Mouse (Mus musculus) adrenal gland, adult (tissue): Measurements from ENCODE around the gene Prdx2.
A peak's percentile ranks its signal among the peaks of the same experiment; 100 is the strongest.

Experiments used
- DNase-seq, 2 experiments: peaks; one replicate each; pipeline ENCODE4 v3.0.0; 2022 to 2023; ENCODE audit warnings: low spot score in 1 of 2; ENCODE audit not compliant: inconsistent age in 2 of 2

Gene Prdx2

GRCm38 (mm10) chr8:84977435-84978247 is 8.3 kb downstream of the Prdx2 start:
- peak in 1 of 2 experiments; percentile 83 for DNase-seq

DNA sequence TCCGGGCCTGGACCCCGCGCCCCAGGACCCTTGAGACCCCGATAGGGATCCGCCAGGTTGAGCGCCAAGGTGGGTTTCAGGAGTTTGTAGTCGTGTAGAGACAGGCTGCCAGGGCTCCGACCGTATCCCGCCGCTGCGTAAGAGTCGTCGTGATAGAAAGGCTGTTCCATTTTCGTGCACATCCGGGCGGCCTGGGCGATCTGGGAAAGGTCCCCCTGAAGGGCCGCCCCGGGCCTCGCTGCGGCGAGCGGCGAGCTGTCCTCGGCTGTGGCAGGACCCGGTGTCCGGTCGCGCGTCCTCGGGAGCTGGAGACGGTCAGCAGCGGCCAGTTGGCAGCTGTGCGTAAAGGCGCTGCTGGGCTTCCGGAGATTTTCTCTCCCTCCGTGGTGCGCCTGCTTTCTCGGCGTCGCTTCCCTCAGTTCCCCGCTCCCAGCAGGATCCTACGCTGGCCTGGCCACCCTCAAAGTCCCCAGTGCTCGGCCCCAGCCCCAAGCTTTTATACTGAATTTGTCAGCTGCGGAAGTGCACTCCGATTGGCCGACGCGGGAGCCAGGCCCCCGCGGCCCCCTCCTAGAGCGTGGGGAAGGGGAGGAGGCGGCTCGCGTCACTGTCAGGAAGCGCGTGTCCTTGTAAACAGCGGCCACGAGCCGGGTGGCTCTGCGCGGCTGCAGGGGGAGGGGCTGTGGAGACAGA is 9.0 kb downstream of the Prdx2 start, which contains the start of gene Junb:
Junb (minus strand) TSS at position 471 of the 693 bp plus-strand sequence.
- DNase-seq: peak; percentile 99 to 100

GRCm38 (mm10) chr8:84979599-84980421 is 10.4 kb downstream of the Prdx2 start:
- peak; percentile 97 to 98 for DNase-seq

GRCm38 (mm10) chr8:84980622-84981358 is 11.4 kb downstream of the Prdx2 start:
- peak; percentile 89 to 96 for DNase-seq

DNA sequence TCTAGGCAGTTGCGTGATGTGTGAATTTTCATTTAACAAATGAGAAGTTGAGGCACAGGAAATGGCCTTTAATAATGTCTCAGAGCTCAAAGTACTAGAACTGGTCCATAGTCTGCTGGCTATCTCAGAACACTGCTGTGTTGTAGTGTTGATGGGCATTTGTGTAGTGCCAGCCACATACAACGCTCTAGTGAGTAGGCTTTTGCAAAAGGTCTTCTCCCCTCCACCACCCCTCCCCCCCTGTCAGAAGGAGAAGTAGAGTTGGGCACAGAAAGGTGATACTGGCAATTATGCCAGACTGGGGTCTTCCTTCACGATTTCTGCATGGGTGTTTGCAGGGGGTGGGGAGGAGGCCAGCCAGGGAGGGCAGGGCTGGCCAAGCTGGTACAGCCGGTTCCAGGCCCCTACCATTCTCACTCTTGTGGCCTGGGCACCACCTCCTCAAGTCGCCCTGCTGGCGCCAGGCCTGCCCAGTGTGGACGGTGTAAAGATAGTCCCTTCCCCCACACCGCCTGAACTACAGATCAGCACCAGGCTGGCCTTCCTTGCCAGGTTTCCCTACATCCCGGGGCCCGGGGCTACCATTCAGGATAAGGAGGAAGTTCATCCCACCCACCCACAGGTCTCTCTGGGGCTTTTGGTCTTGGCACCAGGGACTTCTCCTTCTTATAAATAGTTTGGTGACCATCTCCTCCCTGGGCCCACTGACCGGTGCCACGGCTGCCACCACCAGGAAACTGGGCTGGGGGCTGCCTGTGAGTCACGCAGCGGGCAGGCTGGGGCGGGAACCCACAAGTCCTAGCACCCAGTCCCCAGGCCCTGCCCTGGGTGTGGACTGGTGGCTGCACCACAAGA is 12.5 kb downstream of the Prdx2 start:
- DNase-seq: peak; percentile 37 to 60

DNA sequence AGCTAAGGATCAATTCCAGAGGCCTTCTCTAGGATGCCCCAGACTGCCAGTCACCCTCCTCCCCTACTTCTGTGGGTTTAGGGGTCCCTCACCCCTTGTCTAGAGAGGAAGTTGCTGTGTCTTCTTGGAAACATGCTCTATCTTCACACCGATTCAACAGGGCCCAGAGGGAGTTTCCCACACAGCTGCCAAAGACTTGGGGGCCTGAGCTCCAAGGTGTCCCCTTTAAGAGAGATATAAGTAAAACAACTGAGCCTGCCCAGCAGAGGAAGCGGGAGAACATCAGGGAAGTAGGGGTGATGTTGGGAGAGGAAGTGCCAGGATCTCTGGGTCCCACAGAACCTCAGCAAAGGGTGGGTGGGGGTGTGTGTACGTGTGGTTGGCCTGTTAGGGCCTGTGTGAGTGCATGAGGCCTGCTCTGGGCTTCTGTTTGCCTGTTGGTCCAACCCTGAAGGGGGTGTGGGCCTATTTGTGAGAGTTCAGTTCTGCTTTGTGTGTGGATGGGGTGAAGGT is 13.2 kb downstream of the Prdx2 start:
- peak in 1 of 2 experiments; percentile 52 for DNase-seq

- peak; percentile 68 to 83 for DNase-seq
Observed at GRCm38 (mm10) chr8:84984294-84985048, 15.1 kb downstream of the Prdx2 start.

- no peak for DNase-seq
Observed at GRCm38 (mm10) chr8:84985049-84985683, 15.8 kb downstream of the Prdx2 start.

DNA sequence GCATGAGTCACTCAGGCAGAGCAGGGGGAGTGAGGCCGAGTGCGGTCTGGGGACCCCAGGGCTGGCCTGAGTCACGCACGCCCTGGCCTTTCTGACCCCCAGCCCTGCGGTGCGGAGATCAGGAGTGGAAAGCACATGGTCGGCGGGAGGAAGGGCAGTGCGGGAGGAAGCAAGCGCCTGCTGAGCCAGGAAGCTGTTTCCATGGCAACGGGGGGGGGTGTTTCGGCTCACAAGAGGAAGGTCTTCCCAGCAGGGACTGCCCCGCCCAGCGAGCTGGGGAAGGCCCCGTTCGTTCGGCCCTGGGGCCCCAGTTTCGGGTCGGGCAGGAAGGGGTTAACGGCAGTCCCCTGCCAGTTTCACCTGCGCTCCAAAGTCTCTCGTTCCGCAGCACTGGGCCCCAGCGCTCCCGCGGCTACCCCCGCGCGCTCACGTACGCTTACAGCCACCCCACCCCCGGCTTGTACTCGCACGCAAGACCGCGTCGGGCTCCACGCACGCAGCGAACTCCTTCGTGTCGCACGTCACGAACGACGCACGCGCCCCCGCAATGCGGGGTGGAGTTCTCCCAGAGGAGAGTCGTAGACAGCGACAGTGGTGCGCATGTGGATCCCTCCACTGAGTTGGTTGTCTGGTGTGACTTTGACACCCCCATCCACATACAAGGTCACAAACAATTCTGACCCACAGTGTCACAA is 16.4 kb downstream of the Prdx2 start:
- DNase-seq: peak; percentile 94 to 98

- no peak for DNase-seq
Observed at GRCm38 (mm10) chr8:84986379-84986945, 17.1 kb downstream of the Prdx2 start.

DNA sequence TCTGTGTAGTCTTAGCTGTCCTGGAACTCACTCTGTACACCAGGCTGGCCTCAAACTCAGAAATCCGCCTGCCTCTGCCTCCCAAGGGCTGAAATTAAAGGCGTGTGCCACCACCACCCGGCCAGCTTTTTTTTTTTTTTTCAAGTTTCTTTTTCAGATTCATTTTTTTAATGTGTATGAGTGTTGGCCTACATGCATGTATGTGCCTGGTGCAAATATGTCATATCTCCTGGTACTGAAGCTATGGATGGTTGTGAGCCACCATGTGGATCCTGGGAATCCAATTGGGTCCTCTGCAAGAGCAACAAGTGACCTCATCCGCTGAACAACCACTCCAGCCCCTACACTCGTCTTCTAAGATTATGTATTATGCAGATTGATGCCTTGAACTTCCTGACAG is 18.0 kb downstream of the Prdx2 start:
- no peak for DNase-seq

- peak in 1 of 2 experiments; percentile 29 for DNase-seq
Observed at GRCm38 (mm10) chr8:84987903-84988302, 18.5 kb downstream of the Prdx2 start.

- DNase-seq: peak; percentile 66 to 81
Observed at GRCm38 (mm10) chr8:84989311-84989731, 19.9 kb downstream of the Prdx2 start.

DNA sequence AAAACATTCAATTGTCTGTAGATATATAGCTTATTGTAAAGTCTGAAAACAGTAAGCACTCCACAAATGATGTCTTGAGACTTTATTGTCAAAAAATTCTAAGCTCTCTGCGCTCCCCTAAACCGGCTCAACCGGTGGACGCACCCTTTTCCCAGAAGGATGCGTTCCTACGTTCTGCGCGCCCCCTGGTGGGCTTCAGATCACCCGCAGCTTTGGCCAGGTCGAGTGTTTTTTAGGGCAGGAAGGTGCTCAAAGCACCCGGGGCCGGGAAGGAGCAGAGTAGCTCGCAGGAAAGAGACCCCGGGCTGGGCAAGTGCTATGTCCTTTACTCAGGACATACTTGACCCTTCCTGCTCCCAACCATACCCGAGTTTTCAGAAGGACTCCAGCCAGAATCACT is 20.4 kb downstream of the Prdx2 start:
- DNase-seq: peak; percentile 93 to 98

- peak; percentile 97 to 99 for DNase-seq
Observed at GRCm38 (mm10) chr8:84990349-84990748, 21.0 kb downstream of the Prdx2 start, which contains the start of gene Hook2. TSS of gene Hook2 (plus strand) at chr8:84990603.

- DNase-seq: peak in 1 of 2 experiments; percentile 70
Observed at GRCm38 (mm10) chr8:84990836-84991235, 21.4 kb downstream of the Prdx2 start.

GRCm38 (mm10) chr8:84994375-84994774 is 25.0 kb downstream of the Prdx2 start:
- no peak for DNase-seq
